Mouse (Mus musculus) lung, adult 2 months (tissue): Measurements from ENCODE around the gene Fkbp15.

ENCODE experiments used
- CTCF ChIP-seq: fragments of 200-500 bp; IDR thresholded peaks from 2 replicates; pipeline ENCODE4 v1.5.1; 2011; ENCODE audit warnings: mild to moderate bottlenecking, low read length, control low read depth; ENCODE audit not compliant: insufficient read depth
- POLR2A ChIP-seq: fragments of 200-500 bp; IDR thresholded peaks from 2 replicates; pipeline ENCODE4 v1.6.1; 2011; ENCODE audit warnings: low read depth, mild to moderate bottlenecking, control low read depth, low read length, borderline replicate concordance; ENCODE audit errors: extremely low read depth

- TF ChIP-seq CTCF = peak; percentile 14; the same call in 1 of the 2 replicates
- no peak for TF ChIP-seq POLR2A
Observed at GRCm38 (mm10) chr4:62277222-62277621, 83.1 kb downstream of the Fkbp15 start.
